Mouse (Mus musculus) forebrain, embryonic 16.5 days (tissue): Measurements from ENCODE around the gene Arhgef38. TPM values are rescaled to one million over a fixed set of nuclear protein-coding genes. Genes with fewer than 3 reads are reported as not detected.
A peak's percentile ranks its signal among the peaks of the same experiment; 100 is the strongest.

Experiments used
- ATAC-seq: fragments of 200-750 bp; cut with Nextera tagmentation; 2 replicates; pipeline ENCODE4 v1.8.0; 2017; ENCODE audit warnings: mild to moderate bottlenecking, moderate library complexity
- H3K27ac ChIP-seq: fragments of 300-500 bp; sonication (generic); 2 replicates; pipeline ENCODE4 v1.5.1; 2014; ENCODE audit warnings: low read length, control low read depth
- H3K27me3 ChIP-seq: fragments of 300-500 bp; sonication (generic); replicated peaks from 2 replicates; pipeline ENCODE4 v1.6.1; 2014; ENCODE audit warnings: low read length; ENCODE audit not compliant: control insufficient read depth, insufficient read depth
- H3K36me3 ChIP-seq: fragments of 300-500 bp; sonication (generic); 2 replicates; pipeline ENCODE4 v1.6.1; 2014; ENCODE audit not compliant: control insufficient read depth, insufficient read depth
- H3K4me1 ChIP-seq: fragments of 300-500 bp; sonication (generic); replicated peaks from 2 replicates; pipeline ENCODE4 v1.6.1; 2014; ENCODE audit warnings: low read length; ENCODE audit not compliant: control insufficient read depth, insufficient read depth
- H3K4me2 ChIP-seq: fragments of 300-500 bp; sonication (generic); 2 replicates; pipeline ENCODE4 v1.6.1; 2014; ENCODE audit warnings: mild to moderate bottlenecking, low read length, control low read depth
- H3K4me3 ChIP-seq: fragments of 300-500 bp; sonication (generic); replicated peaks from 2 replicates; pipeline ENCODE4 v1.5.1; 2014; ENCODE audit warnings: mild to moderate bottlenecking, low read length, control low read depth
- H3K9ac ChIP-seq: fragments of 300-500 bp; sonication (generic); replicated peaks from 2 replicates; pipeline ENCODE4 v1.6.1; 2014; ENCODE audit warnings: low read depth, low read length, control low read depth
- H3K9me3 ChIP-seq: fragments of 300-500 bp; sonication (generic); 2 replicates; pipeline ENCODE4 v1.6.1; 2016; ENCODE audit warnings: low read length; ENCODE audit not compliant: control insufficient read depth
- WGBS: fragments of 180-500 bp; shearing (Covaris S2); extraction: QIAGEN DNeasy Blood & Tissue Kit; methylation state at CpG from one replicate; pipeline ENCODE4 v1.1.7; 2014; 5-methylcytosine and 5-hydroxymethylcytosine counted together
- polyA plus RNA-seq: library from polyadenylated mRNA; unstranded; fragments of >200 nt; fragmentation: Nextera tagmentation; extraction: Ambion mirVana; gene quantifications from 2 replicates; pipeline ENCODE4 v1.2.1, GENCODE M21; 2015

Gene Arhgef38
- polyA plus RNA-seq, 1 experiment from 2014 or later: not detected

GRCm38 (mm10) chr3:133227258-133228012 is 7.3 kb downstream of the Arhgef38 start:
- no peak for ATAC-seq
- H3K9ac ChIP-seq: no peak overlapping the region
- no peaks in the 10 kb centered on the region for H3K36me3 ChIP-seq
- WGBS: 80% methylated on average over 19 of the region's 19 CpGs
- H3K4me2 ChIP-seq: no peak overlapping the region
- H3K9me3 ChIP-seq: no peaks in the 10 kb centered on the region
- no peaks in the 10 kb centered on the region for H3K4me1 ChIP-seq
- no peak overlapping the region for H3K4me3 ChIP-seq
- H3K27me3 ChIP-seq: no peaks in the 10 kb centered on the region
- no peak overlapping the region for H3K27ac ChIP-seq

- no peaks in the 10 kb centered on the region for H3K27me3 ChIP-seq
- no peak overlapping the region for H3K4me2 ChIP-seq
- 56% methylated on average over 7 of the region's 7 CpGs for WGBS
- H3K9me3 ChIP-seq: no peaks in the 10 kb centered on the region
- H3K9ac ChIP-seq: no peak overlapping the region
- no peaks in the 10 kb centered on the region for H3K36me3 ChIP-seq
- H3K4me1 ChIP-seq: no peaks in the 10 kb centered on the region
- no peak overlapping the region for H3K4me3 ChIP-seq
- no peak overlapping the region for H3K27ac ChIP-seq
- ATAC-seq: peak; percentile 67
These were observed 16.2 kb downstream of the Arhgef38 start for GRCm38 (mm10) chr3:133218501-133218900.

- Histone ChIP-seq H3K4me1 (no peaks in the 10 kb centered on the region), H3K27ac (no peak overlapping the region), H3K27me3 (no peaks in the 10 kb centered on the region), H3K9me3 (no peaks in the 10 kb centered on the region), H3K4me2 (no peak overlapping the region), H3K9ac (no peak overlapping the region), H3K36me3 (no peaks in the 10 kb centered on the region), H3K4me3 (no peak overlapping the region)
- ATAC-seq: no peak
- 92% methylated on average over 5 of the region's 5 CpGs for WGBS
These were observed 19.4 kb downstream of the Arhgef38 start for GRCm38 (mm10) chr3:133215198-133215819.

- Histone ChIP-seq H3K4me1 (no peaks in the 10 kb centered on the region), H3K4me2 (no peak overlapping the region), H3K9ac (no peak overlapping the region), H3K36me3 (no peaks in the 10 kb centered on the region), H3K4me3 (no peak overlapping the region), H3K27me3 (no peaks in the 10 kb centered on the region), H3K9me3 (no peaks in the 10 kb centered on the region), H3K27ac (no peak overlapping the region)
- WGBS: 89% methylated on average over 3 of the region's 3 CpGs
- ATAC-seq: no peak
These were observed 21.2 kb downstream of the Arhgef38 start for GRCm38 (mm10) chr3:133213434-133214114.

- no peak overlapping the region for H3K4me2 ChIP-seq
- ATAC-seq: no peak
- H3K27ac ChIP-seq: no peak overlapping the region
- H3K36me3 ChIP-seq: no peaks in the 10 kb centered on the region
- H3K9ac ChIP-seq: no peak overlapping the region
- no peak overlapping the region for H3K4me3 ChIP-seq
- H3K4me1 ChIP-seq: no peaks in the 10 kb centered on the region
- no peaks in the 10 kb centered on the region for H3K9me3 ChIP-seq
- H3K27me3 ChIP-seq: no peaks in the 10 kb centered on the region
- WGBS: 92% methylated on average over 3 of the region's 3 CpGs
These were observed 23.4 kb downstream of the Arhgef38 start for GRCm38 (mm10) chr3:133211324-133211723.

- ATAC-seq: no peak
- no peak overlapping the region for H3K9ac ChIP-seq
- H3K9me3 ChIP-seq: no peaks in the 10 kb centered on the region
- no peaks in the 10 kb centered on the region for H3K4me1 ChIP-seq
- no peak overlapping the region for H3K4me2 ChIP-seq
- no peaks in the 10 kb centered on the region for H3K27me3 ChIP-seq
- H3K4me3 ChIP-seq: no peak overlapping the region
- no peak overlapping the region for H3K27ac ChIP-seq
- no peaks in the 10 kb centered on the region for H3K36me3 ChIP-seq
- 63% methylated on average over 2 of the region's 2 CpGs for WGBS
These were observed 31.0 kb downstream of the Arhgef38 start for GRCm38 (mm10) chr3:133203713-133204112.

GRCm38 (mm10) chr3:133202171-133202570 is 32.6 kb downstream of the Arhgef38 start:
- H3K9me3 ChIP-seq: no peaks in the 10 kb centered on the region
- 94% methylated on average over 13 of the region's 13 CpGs for WGBS
- H3K27ac ChIP-seq: no peak overlapping the region
- H3K4me2 ChIP-seq: no peak overlapping the region
- H3K4me1 ChIP-seq: no peaks in the 10 kb centered on the region
- H3K9ac ChIP-seq: no peak overlapping the region
- no peaks in the 10 kb centered on the region for H3K27me3 ChIP-seq
- H3K4me3 ChIP-seq: no peak overlapping the region
- no peaks in the 10 kb centered on the region for H3K36me3 ChIP-seq
- no peak for ATAC-seq

GRCm38 (mm10) chr3:133188930-133189329 is 45.8 kb downstream of the Arhgef38 start:
- Histone ChIP-seq H3K27me3 (no peaks in the 10 kb centered on the region), H3K4me1 (no peaks in the 10 kb centered on the region), H3K4me3 (no peak overlapping the region), H3K9me3 (no peaks in the 10 kb centered on the region), H3K9ac (no peak overlapping the region), H3K36me3 (no peaks in the 10 kb centered on the region), H3K27ac (no peak overlapping the region), H3K4me2 (no peak overlapping the region)
- no peak for ATAC-seq
- WGBS: 72% methylated on average over 3 of the region's 3 CpGs

- no peaks in the 10 kb centered on the region for H3K9me3 ChIP-seq
- 86% methylated on average over 3 of the region's 3 CpGs for WGBS
- H3K4me3 ChIP-seq: no peak overlapping the region
- H3K9ac ChIP-seq: no peak overlapping the region
- no peak overlapping the region for H3K27ac ChIP-seq
- no peak for ATAC-seq
- H3K27me3 ChIP-seq: no peaks in the 10 kb centered on the region
- no peak overlapping the region for H3K4me2 ChIP-seq
- H3K36me3 ChIP-seq: no peaks in the 10 kb centered on the region
- no peaks in the 10 kb centered on the region for H3K4me1 ChIP-seq
These were observed 47.2 kb downstream of the Arhgef38 start for GRCm38 (mm10) chr3:133187524-133187923.
